Mouse (Mus musculus): ENCODE results near the gene Srrm3. TPM values are rescaled to one million over a fixed set of nuclear protein-coding genes. Genes with fewer than 3 reads are reported as not detected.
A peak's percentile ranks its signal among the peaks of the same experiment; 100 is the strongest.

The Srrm3 gene
- polyA plus RNA-seq, 1 experiment from 2014 or later: 79.4 TPM

- WGBS: 1% methylated on average over 15 of the region's 15 CpGs
- H3K4me1 ChIP-seq (replicated peaks): peaks cover 31% of the 10 kb centered on the region
- peak; percentile 88 for ATAC-seq (ENCODE audit: low FRiP score, low read depth)
- peak overlapping the region; percentile 88 for H3K27ac ChIP-seq (replicated peaks)
- peak overlapping the region; percentile 40 for H3K4me2 ChIP-seq
- H3K9me3 ChIP-seq: no peaks in the 10 kb centered on the region
- no peaks in the 10 kb centered on the region for H3K36me3 ChIP-seq
- H3K4me3 ChIP-seq: no peak overlapping the region
- H3K27me3 ChIP-seq: peaks cover 6% of the 10 kb centered on the region
- H3K9ac ChIP-seq: 0 out of 2 replicates have a peak overlapping the region, but pooled peaks have one; percentile 4
Measured at GRCm38 (mm10) chr5:135851024-135851423, 44.3 kb downstream of the Srrm3 start.

- peaks cover 31% of the 10 kb centered on the region for H3K4me1 ChIP-seq (replicated peaks)
- no peak overlapping the region for H3K9ac ChIP-seq
- no peak overlapping the region for H3K4me3 ChIP-seq
- H3K4me2 ChIP-seq: peak overlapping the region; percentile 40
- H3K36me3 ChIP-seq: no peaks in the 10 kb centered on the region
- H3K27me3 ChIP-seq: peaks cover 11% of the 10 kb centered on the region
- WGBS: 7% methylated on average over 14 of the region's 14 CpGs
- 0 out of 2 replicates have a peak, but pooled peaks have one; percentile 2 for ATAC-seq (ENCODE audit: low FRiP score, low read depth)
- H3K9me3 ChIP-seq: no peaks in the 10 kb centered on the region
- H3K27ac ChIP-seq (replicated peaks): peak overlapping the region; percentile 88
Measured at GRCm38 (mm10) chr5:135851481-135851880, 44.8 kb downstream of the Srrm3 start.

- peaks cover 37% of the 10 kb centered on the region for H3K4me1 ChIP-seq (replicated peaks)
- H3K9me3 ChIP-seq: no peaks in the 10 kb centered on the region
- H3K4me2 ChIP-seq: peak overlapping the region; percentile 8; the same call in 1 of the 2 replicates
- H3K27me3 ChIP-seq: peaks cover 19% of the 10 kb centered on the region
- no peak for ATAC-seq (ENCODE audit: low FRiP score, low read depth)
- 5% methylated on average over 10 of the region's 10 CpGs for WGBS
- H3K9ac ChIP-seq: no peak overlapping the region
- H3K27ac ChIP-seq (replicated peaks): peak overlapping the region; percentile 88; the same call in 1 of the 2 replicates
- no peak overlapping the region for H3K4me3 ChIP-seq
- no peaks in the 10 kb centered on the region for H3K36me3 ChIP-seq
Measured at GRCm38 (mm10) chr5:135852421-135852820, 45.7 kb downstream of the Srrm3 start.

- H3K9ac ChIP-seq: no peak overlapping the region
- H3K4me3 ChIP-seq: no peak overlapping the region
- no peak overlapping the region for H3K4me2 ChIP-seq
- peaks cover 25% of the 10 kb centered on the region for H3K27me3 ChIP-seq
- H3K4me1 ChIP-seq (replicated peaks): peaks cover 37% of the 10 kb centered on the region
- H3K36me3 ChIP-seq: no peaks in the 10 kb centered on the region
- no peaks in the 10 kb centered on the region for H3K9me3 ChIP-seq
- WGBS: 56% methylated on average over 7 of the region's 7 CpGs
- no peak for ATAC-seq (ENCODE audit: low FRiP score, low read depth)
- H3K27ac ChIP-seq (replicated peaks): no peak overlapping the region
Measured at GRCm38 (mm10) chr5:135853731-135854130, 47.0 kb downstream of the Srrm3 start.

- no peak overlapping the region for H3K4me2 ChIP-seq
Measured at GRCm38 (mm10) chr5:135855156-135855555, 48.5 kb downstream of the Srrm3 start.

GRCm38 (mm10) chr5:135866662-135867061, 60.0 kb downstream of the Srrm3 start:
- 0 out of 2 replicates have a peak, but pooled peaks cover 7% of the 10 kb centered on the region for H3K27me3 ChIP-seq
- WGBS: 46% methylated on average over 8 of the region's 8 CpGs

More at GRCm38 (mm10) chr5:135855156-135855555, 48.5 kb downstream of the Srrm3 start:
- ATAC-seq (ENCODE audit: low FRiP score, low read depth): peak; percentile 60
- Histone ChIP-seq H3K27me3 (peaks cover 25% of the 10 kb centered on the region), H3K9me3 (no peaks in the 10 kb centered on the region), H3K4me3 (no peak overlapping the region), H3K9ac (no peak overlapping the region), H3K4me1 (replicated peaks) (peaks cover 29% of the 10 kb centered on the region), H3K36me3 (no peaks in the 10 kb centered on the region), H3K27ac (replicated peaks) (no peak overlapping the region)
- 2% methylated on average over 4 of the region's 4 CpGs for WGBS

GRCm38 (mm10) chr5:135867637-135868593, 61.2 kb downstream of the Srrm3 start:
- WGBS: 2% methylated on average over 78 of the region's 89 CpGs
- peak overlapping the region; percentile 84 for H3K4me2 ChIP-seq
- peak; percentile 57 for ATAC-seq (ENCODE audit: low FRiP score, low read depth)

More at GRCm38 (mm10) chr5:135866662-135867061, 60.0 kb downstream of the Srrm3 start:
- H3K4me3 ChIP-seq: no peak overlapping the region
- H3K27ac ChIP-seq (replicated peaks): 0 out of 2 replicates have a peak overlapping the region, but pooled peaks have one; percentile 22
- no peak for ATAC-seq (ENCODE audit: low FRiP score, low read depth)
- no peak overlapping the region for H3K4me2 ChIP-seq
- no peak overlapping the region for H3K9ac ChIP-seq
- H3K4me1 ChIP-seq (replicated peaks): peaks cover 20% of the 10 kb centered on the region
- H3K9me3 ChIP-seq: no peaks in the 10 kb centered on the region
- peaks cover 2% of the 10 kb centered on the region; the same call in 1 of the 2 replicates for H3K36me3 ChIP-seq

GRCm38 (mm10) chr5:135868653-135869052, 62.0 kb downstream of the Srrm3 start:
- Histone ChIP-seq H3K4me2 (peak overlapping the region; percentile 84), H3K27ac (replicated peaks) (no peak overlapping the region)
- peak; percentile 23 for ATAC-seq (ENCODE audit: low FRiP score, low read depth)

More at GRCm38 (mm10) chr5:135867637-135868593, 61.2 kb downstream of the Srrm3 start:
- peak overlapping the region; percentile 47 for H3K4me3 ChIP-seq
- peak overlapping the region; percentile 61 for H3K27ac ChIP-seq (replicated peaks)
- H3K27me3 ChIP-seq: 0 out of 2 replicates have a peak, but pooled peaks cover 7% of the 10 kb centered on the region
- peaks cover 2% of the 10 kb centered on the region; the same call in 1 of the 2 replicates for H3K36me3 ChIP-seq
- H3K4me1 ChIP-seq (replicated peaks): peaks cover 20% of the 10 kb centered on the region
- H3K9me3 ChIP-seq: no peaks in the 10 kb centered on the region
- peak overlapping the region; percentile 63 for H3K9ac ChIP-seq

GRCm38 (mm10) chr5:135869661-135870423, 63.2 kb downstream of the Srrm3 start:
- Histone ChIP-seq H3K27ac (replicated peaks) (no peak overlapping the region), H3K4me1 (replicated peaks) (peaks cover 20% of the 10 kb centered on the region), H3K36me3 (peaks cover 2% of the 10 kb centered on the region; the same call in 1 of the 2 replicates), H3K9me3 (no peaks in the 10 kb centered on the region), H3K27me3 (0 out of 2 replicates have a peak, but pooled peaks cover 7% of the 10 kb centered on the region), H3K4me2 (peak overlapping the region; percentile 84), H3K4me3 (peak overlapping the region; percentile 47; the same call in 1 of the 2 replicates), H3K9ac (no peak overlapping the region)
- 65% methylated on average over 14 of the region's 14 CpGs for WGBS
- no peak for ATAC-seq (ENCODE audit: low FRiP score, low read depth)

More at GRCm38 (mm10) chr5:135868653-135869052, 62.0 kb downstream of the Srrm3 start:
- H3K27me3 ChIP-seq: 0 out of 2 replicates have a peak, but pooled peaks cover 7% of the 10 kb centered on the region
- peak overlapping the region; percentile 47 for H3K4me3 ChIP-seq
- H3K4me1 ChIP-seq (replicated peaks): peaks cover 20% of the 10 kb centered on the region
- peaks cover 2% of the 10 kb centered on the region; the same call in 1 of the 2 replicates for H3K36me3 ChIP-seq
- no peaks in the 10 kb centered on the region for H3K9me3 ChIP-seq
- peak overlapping the region; percentile 39 for H3K9ac ChIP-seq
- 3% methylated on average over 27 of the region's 27 CpGs for WGBS

GRCm38 (mm10) chr5:135870505-135870904, 63.8 kb downstream of the Srrm3 start:
- WGBS: 93% methylated on average over 5 of the region's 5 CpGs
- Histone ChIP-seq H3K4me1 (replicated peaks) (peaks cover 20% of the 10 kb centered on the region), H3K9ac (no peak overlapping the region), H3K36me3 (peaks cover 2% of the 10 kb centered on the region; the same call in 1 of the 2 replicates), H3K27ac (replicated peaks) (no peak overlapping the region), H3K27me3 (0 out of 2 replicates have a peak, but pooled peaks cover 7% of the 10 kb centered on the region), H3K4me3 (no peak overlapping the region), H3K9me3 (no peaks in the 10 kb centered on the region), H3K4me2 (no peak overlapping the region)
- no peak for ATAC-seq (ENCODE audit: low FRiP score, low read depth)

- Histone ChIP-seq H3K9me3 (no peaks in the 10 kb centered on the region), H3K27ac (replicated peaks) (no peak overlapping the region), H3K4me3 (no peak overlapping the region), H3K36me3 (peaks cover 2% of the 10 kb centered on the region; the same call in 1 of the 2 replicates), H3K4me1 (replicated peaks) (peaks cover 23% of the 10 kb centered on the region), H3K4me2 (peak overlapping the region; percentile 9; the same call in 1 of the 2 replicates), H3K27me3 (0 out of 2 replicates have a peak, but pooled peaks cover 7% of the 10 kb centered on the region), H3K9ac (no peak overlapping the region)
- 17% methylated on average over 16 of the region's 16 CpGs for WGBS
- ATAC-seq (ENCODE audit: low FRiP score, low read depth): no peak
Measured at GRCm38 (mm10) chr5:135872996-135873395, 66.3 kb downstream of the Srrm3 start.

Data from hindbrain, embryonic 15.5 days (tissue).